Mouse (Mus musculus) heart, postnatal 0 days (tissue): Measurements from ENCODE around the gene Atcay.

ENCODE experiments used
- CTCF ChIP-seq: IDR thresholded peaks from 2 replicates; pipeline ENCODE4 v1.5.1; 2016; ENCODE audit warnings: antibody characterized with exemption, control low read depth, low read depth
- EP300 ChIP-seq: IDR thresholded peaks from 2 replicates; pipeline ENCODE4 v1.6.1; 2016; ENCODE audit warnings: antibody characterized with exemption, low read depth

DNA sequence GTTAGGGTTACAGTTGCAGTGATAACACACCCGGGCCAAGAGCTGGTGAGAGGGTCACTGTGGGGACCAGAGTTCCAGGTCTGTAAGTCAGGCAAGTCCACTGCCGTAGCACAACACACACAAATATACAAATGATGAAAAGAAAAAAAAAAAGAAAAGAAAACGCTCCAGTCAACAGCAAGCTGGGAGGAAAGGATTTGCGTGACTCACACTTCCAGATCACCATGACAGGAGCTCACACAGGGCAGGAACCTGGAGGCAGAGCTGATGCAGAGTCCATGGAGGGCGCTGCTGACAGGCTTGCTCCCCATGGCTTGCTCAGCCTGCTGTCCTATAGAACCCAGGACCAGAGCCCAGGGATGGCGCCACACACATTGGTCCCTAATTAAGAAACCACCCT is 3.6 kb upstream of the Atcay start:
- TF ChIP-seq CTCF (no peak), EP300 (no peak)
